Mouse (Mus musculus): Measurements from ENCODE around the gene Vmn2r-ps159. TPM values are rescaled to one million over a fixed set of nuclear protein-coding genes. Genes with fewer than 3 reads are reported as not detected.
"Not testable (repeated sequence)": the region's sequence is repeated elsewhere in the genome, so short reads cannot be mapped to it uniquely, and the experiment has no call there.

Vmn2r-ps159 gene
- total RNA-seq (2021) = not detected
- long read RNA-seq, experiment 1 = 0 reads
- long read RNA-seq, experiment 2 = 0 reads

DNA sequence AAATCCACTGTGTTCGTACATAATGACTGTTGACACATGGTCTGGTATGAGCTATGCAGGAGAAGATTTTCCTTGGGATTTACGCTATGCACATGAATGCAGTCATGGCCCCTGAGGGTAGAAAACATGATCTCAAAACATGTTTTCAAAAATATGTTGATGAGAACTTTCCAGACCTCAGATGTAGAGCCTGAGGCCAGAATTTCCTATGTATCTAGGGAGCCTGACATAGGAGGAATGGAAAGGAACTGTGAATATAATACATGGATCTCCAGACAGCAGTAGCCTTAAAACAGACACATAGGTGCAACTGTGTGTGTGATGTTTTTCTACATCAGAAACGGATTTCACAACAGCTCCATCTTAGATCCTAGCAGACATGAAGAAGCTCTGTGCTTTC is at the start of gene Vmn2r-ps159:
TSS of gene Vmn2r-ps159 (plus strand) at position 301 of the 400 bp plus-strand sequence.
- not testable (repeated sequence) for DNase-seq (ENCODE audit: low spot score in 2 of 2)

DNA sequence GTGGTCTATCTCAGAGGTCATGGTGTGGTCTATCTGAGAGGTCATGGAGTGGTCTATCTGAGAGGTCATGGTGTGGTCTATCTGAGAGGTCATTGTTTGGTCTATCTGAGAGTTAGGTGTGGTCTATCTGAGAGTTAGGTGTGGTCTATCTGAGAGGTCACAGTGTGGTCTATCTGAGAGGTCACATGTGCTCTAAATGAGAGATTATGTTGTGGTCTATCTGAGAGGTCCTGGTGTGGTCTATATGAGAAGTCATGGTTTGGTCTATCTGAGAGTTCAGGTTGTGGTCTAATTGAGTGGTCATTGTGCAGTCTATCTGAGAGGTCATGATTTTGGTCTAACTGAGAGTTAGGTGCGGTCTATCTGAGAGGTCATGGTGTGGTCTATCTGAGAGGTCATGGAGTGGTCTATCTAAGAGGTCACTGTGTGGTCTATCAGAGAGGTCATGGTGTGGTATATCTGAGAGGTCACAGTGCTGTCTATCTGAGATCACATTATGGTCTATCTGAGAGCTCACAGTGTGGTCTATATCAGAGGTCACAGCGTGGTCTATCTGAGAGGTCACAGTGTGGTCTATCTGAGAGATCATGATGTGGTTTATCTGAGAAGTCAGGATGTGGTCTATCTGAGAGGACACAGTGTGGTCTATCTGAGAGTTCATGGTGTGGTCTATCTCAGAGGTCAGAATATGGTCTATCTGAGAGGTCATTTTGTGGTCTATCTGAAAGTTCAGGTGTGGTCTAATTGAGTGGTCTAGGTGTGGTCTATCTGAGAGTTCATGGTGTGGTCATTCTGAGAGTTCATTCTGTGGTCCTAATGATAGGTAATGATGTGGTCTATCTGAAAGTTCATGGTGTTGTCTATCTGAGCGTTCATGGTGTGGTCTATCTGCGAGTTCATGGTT is 10.9 kb downstream of the Vmn2r-ps159 start:
- DNase-seq (ENCODE audit: low spot score in 2 of 2) = not testable (repeated sequence)

DNA sequence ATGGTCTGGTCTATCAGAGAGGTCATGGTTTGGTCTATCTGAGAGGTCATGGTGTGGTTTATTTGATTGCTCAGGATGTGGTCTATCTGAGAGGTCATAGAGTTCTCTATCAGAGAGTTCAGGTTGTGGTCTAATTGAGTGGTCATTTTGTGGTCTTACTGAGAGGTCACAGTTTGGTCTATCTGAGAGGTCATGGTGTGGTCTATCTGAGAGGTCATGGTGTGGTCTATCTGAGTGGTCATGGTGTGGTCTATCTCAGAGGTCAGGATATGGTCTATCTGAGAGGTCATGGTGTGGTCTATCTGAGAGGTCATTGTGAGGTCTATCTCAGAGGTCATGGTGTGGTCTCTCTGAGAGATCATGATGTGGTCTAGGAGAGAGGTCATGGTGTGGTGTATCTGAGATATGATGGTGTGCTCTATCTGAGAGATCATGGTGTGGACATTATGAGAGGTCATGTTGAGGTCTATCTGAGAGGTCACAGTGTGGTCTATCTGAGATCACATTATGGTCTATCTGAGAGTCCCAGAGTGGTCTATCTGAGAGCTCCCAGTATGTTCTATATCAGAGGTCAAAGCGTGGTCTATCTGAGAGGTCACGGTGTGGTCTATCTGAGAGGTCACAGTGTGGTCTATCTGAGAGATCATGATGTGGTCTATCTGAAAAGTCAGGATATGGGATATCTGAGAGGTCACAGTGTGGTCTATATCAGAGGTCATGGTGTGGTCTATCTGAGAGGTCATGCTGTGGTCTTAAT is 11.8 kb downstream of the Vmn2r-ps159 start:
- no peak for DNase-seq (ENCODE audit: low spot score in 2 of 2)

DNA sequence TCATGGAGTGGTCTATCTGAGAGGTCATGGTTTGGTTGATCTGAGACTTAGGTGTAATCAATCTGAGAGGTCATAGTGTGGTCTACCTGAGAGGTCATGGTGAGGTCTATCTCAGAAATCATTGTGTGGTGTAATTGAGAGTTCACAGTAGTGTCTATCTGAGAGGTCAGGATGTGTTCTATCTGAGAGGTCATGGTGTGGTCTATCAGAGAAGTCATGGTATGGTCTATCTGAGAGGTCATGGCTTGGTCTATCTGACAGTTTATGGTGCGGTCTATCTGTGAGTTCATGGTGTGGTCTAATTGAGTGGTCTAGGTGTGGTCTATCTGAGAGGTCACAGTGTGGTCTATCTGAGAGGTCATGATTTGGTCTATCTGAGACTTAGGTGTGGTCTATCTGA is 12.4 kb downstream of the Vmn2r-ps159 start:
- DNase-seq (ENCODE audit: low spot score in 2 of 2) = no peak

DNA sequence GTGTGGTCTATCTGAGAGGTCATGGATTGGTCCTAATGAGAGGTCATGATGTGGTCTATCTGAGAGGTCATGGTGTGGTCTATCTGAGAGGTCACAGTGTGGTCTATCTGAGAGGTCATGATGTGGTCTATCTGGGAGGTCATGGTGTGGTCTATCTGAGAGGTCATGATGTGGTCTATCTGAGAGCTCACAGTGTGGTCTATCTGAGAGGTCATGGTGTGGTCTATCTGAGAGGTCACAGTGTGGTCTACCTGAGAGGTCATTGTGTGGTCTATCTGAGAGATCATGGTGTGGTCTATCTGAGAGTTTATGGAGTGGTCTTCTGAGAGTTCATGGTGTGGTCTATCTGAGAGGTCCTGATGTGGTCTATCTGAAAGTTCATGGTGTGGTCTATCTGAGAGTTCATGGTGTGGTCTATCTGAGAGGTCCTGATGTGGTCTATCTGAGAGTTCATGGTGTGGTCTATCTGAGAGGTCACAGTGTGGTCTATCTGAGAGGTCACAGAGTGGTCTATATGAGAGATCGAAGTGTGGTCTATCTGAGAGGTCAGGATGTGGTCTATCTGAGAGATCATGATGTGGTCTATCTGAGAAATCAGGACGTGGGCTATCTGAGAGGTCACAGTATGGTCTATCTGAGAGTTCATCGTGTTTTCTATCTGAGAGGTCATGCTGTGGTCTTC is 26.0 kb downstream of the Vmn2r-ps159 start:
- DNase-seq (ENCODE audit: low spot score in 2 of 2) = not testable (repeated sequence)

Other genes starting within 250 kb of the Vmn2r-ps159 start
- 10 to 100 TPM; 18.1 to 21.1 TPM for gene 9430015G10Rik, start 221.1 kb upstream of the Vmn2r-ps159 start, total RNA-seq (2021)
- gene Rnf223, start 200.6 kb upstream of the Vmn2r-ps159 start, total RNA-seq (2021) = under 1 TPM; 0.20 to 0.22 TPM
- 100 to 1,000 TPM in 1 of 2 experiments, 10 to 100 TPM in 1; 92.2 to 139 TPM for gene Agrn, start 133.6 kb upstream of the Vmn2r-ps159 start, total RNA-seq (2021)
- gene Isg15, start 130.3 kb upstream of the Vmn2r-ps159 start, total RNA-seq (2021) = 1 to 10 TPM; 1.9 to 2.8 TPM
- gene AW011738, start 127.8 kb upstream of the Vmn2r-ps159 start, total RNA-seq (2021) = 1 to 10 TPM; 3.7 to 4.8 TPM
- 1 to 10 TPM; 4.1 to 4.7 TPM for gene Perm1, start 115.2 kb upstream of the Vmn2r-ps159 start, total RNA-seq (2021)
- gene Plekhn1, start 96.2 kb upstream of the Vmn2r-ps159 start, total RNA-seq (2021) = 10 to 100 TPM; 26.9 to 27.8 TPM
- 10 to 100 TPM; 41.5 to 47.3 TPM for gene Noc2l, start 95.1 kb upstream of the Vmn2r-ps159 start, total RNA-seq (2021)
- gene Samd11, start 75.4 kb upstream of the Vmn2r-ps159 start, total RNA-seq (2021) = 1 to 10 TPM; 5.9 to 8.0 TPM

Data from adrenal gland, postnatal 4 days (tissue).